Mouse (Mus musculus) hindbrain, embryonic 11.5 days (tissue): ENCODE measurements around the gene Cdh11. TPM values are rescaled to one million over a fixed set of nuclear protein-coding genes. Genes with fewer than 3 reads are reported as not detected.
A peak's percentile ranks its signal among the peaks of the same experiment; 100 is the strongest.

Experiments used
- ATAC-seq: fragments of 200-750 bp; cut with Nextera tagmentation; 2 replicates; pipeline ENCODE4 v1.8.0; 2017; ENCODE audit warnings: mild to moderate bottlenecking, moderate TSS enrichment, moderate library complexity; ENCODE audit not compliant: low FRiP score
- DNase-seq: peaks from one replicate; pipeline ENCODE4 v3.0.0-alpha.2; 2015; ENCODE audit warnings: low spot score
- H3K27ac ChIP-seq: fragments of 300-500 bp; sonication (generic); 2 replicates; pipeline ENCODE4 v1.5.1; 2014; ENCODE audit warnings: mild to moderate bottlenecking, low read depth, low read length
- H3K27me3 ChIP-seq: fragments of 300-500 bp; sonication (generic); 2 replicates; pipeline ENCODE4 v1.6.1; 2014; ENCODE audit warnings: mild to moderate bottlenecking, low read length, moderate library complexity, mixed read lengths; ENCODE audit not compliant: control insufficient read depth, insufficient read depth
- H3K36me3 ChIP-seq: fragments of 300-500 bp; sonication (generic); 2 replicates; pipeline ENCODE4 v1.6.1; 2014; ENCODE audit warnings: mild to moderate bottlenecking, low read length, moderate library complexity, mixed read lengths; ENCODE audit not compliant: control insufficient read depth, insufficient read depth
- H3K4me1 ChIP-seq: fragments of 300-500 bp; sonication (generic); replicated peaks from 2 replicates; pipeline ENCODE4 v1.6.1; 2014; ENCODE audit warnings: low read length, mixed read lengths; ENCODE audit not compliant: control insufficient read depth, insufficient read depth
- H3K4me2 ChIP-seq: fragments of 300-500 bp; sonication (generic); replicated peaks from 2 replicates; pipeline ENCODE4 v1.6.1; 2014; ENCODE audit warnings: mild to moderate bottlenecking, low read depth, low read length
- H3K4me3 ChIP-seq: fragments of 300-500 bp; sonication (generic); 2 replicates; pipeline ENCODE4 v1.5.1; 2014; ENCODE audit warnings: low read depth, low read length
- H3K9ac ChIP-seq: fragments of 300-500 bp; sonication (generic); 2 replicates; pipeline ENCODE4 v1.6.1; 2014; ENCODE audit warnings: low read depth, low read length
- H3K9me3 ChIP-seq: fragments of 300-500 bp; sonication (generic); 2 replicates; pipeline ENCODE4 v1.6.1; 2016; ENCODE audit warnings: low read length; ENCODE audit not compliant: control insufficient read depth
- WGBS: fragments of 180-500 bp; shearing (Covaris S2); extraction: QIAGEN DNeasy Blood & Tissue Kit; methylation state at CpG from one replicate; pipeline ENCODE4 v1.1.7; 2014; 5-methylcytosine and 5-hydroxymethylcytosine counted together
- polyA plus RNA-seq: library from polyadenylated mRNA; unstranded; fragments of >200 nt; fragmentation: Nextera tagmentation; extraction: Ambion mirVana; gene quantifications from 2 replicates; pipeline ENCODE4 v1.2.1, GENCODE M21; 2014

Gene Cdh11
- polyA plus RNA-seq, 1 experiment from 2014 or later = 81.7 TPM

DNA sequence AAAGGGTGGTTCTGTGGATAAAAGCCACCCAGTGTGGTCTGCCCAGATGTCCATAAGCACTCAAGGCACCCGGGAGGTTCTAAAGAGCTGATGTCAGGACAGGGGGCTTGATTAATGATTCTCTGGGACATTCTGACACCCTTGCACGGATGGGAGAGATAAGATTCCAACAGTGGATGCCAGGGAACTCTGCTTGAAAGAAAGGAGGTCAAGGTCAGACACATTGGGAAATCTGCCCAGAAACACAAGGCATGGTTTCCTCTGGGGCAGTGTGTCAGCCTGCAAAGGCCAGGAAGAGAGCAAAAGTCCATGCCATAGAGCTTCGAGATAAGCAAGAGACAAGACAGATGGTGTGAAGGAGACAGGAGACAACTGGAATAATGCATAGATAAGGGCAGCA, 188.9 kb downstream of the Cdh11 start:
- no peak overlapping the region for H3K4me2 ChIP-seq
- no peaks in the 10 kb centered on the region for H3K9me3 ChIP-seq
- DNase-seq (peak; percentile 22), ATAC-seq (peak; percentile 66)
- H3K27ac ChIP-seq = no peak overlapping the region
- 20% methylated on average over 3 of the region's 3 CpGs for WGBS
- no peaks in the 10 kb centered on the region for H3K27me3 ChIP-seq
- no peak overlapping the region for H3K4me3 ChIP-seq
- no peak overlapping the region for H3K9ac ChIP-seq
- no peaks in the 10 kb centered on the region for H3K36me3 ChIP-seq
- no peaks in the 10 kb centered on the region for H3K4me1 ChIP-seq

- H3K36me3 ChIP-seq = no peaks in the 10 kb centered on the region
- WGBS = 94% methylated on average over 6 of the region's 6 CpGs
- ATAC-seq = no peak
Observed at GRCm38 (mm10) chr8:102593899-102594298, 191.5 kb downstream of the Cdh11 start.

More at GRCm38 (mm10) chr8:102593899-102594298, 191.5 kb downstream of the Cdh11 start:
- Histone ChIP-seq H3K9ac (no peak overlapping the region), H3K4me1 (no peaks in the 10 kb centered on the region), H3K27me3 (no peaks in the 10 kb centered on the region), H3K4me3 (no peak overlapping the region), H3K27ac (no peak overlapping the region), H3K4me2 (no peak overlapping the region), H3K9me3 (no peaks in the 10 kb centered on the region)
- DNase-seq = no peak
